ENCODE assay signal across 21 mouse cellular contexts in the genomic region with DNA sequence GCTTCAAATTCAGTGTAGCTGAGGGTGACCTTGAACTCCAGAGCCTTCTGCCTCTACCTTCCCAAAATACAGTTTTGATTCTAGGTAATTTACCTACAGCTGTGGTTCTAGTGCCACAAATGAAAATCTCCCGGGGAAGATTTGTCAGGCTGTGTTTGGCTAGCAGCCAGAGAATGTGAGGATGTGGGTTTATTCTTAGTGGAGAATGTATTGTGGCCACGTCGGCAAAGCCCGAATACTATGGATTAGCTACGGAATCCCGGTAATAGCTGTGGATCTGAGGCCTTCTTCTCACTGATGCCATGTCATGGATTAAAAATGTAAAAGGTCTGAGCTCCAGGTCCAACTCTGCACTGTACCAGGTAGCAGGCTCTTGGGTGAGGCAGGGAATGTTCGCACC.
"Had no signal": no experiment of that assay in that cellular context is flagged by ENCODE, and none has a peak within 500 bp of the region (broad histone marks: within the 10 kb centered on the region; RNA-seq: fewer than 3 reads in every experiment).

No protein-coding gene starts in this region.

- DNase-seq: kidney, adult 11 months; kidney, adult 8-10 months; kidney, postnatal 10 days; kidney, postnatal 36 days; layer of hippocampus, postnatal 36 days; left cerebral cortex, postnatal 4 days; liver, postnatal 0 days; lung, postnatal 10 days; lung, postnatal 4 days; thymus, postnatal 36 days had no signal

- H3K9me3 ChIP-seq: kidney, embryonic 15.5 days; limb, embryonic 12.5 days; limb, embryonic 15.5 days; lung, embryonic 15.5 days; midbrain, embryonic 12.5 days; neural tube, embryonic 13.5 days had no signal

- H3K4me3 ChIP-seq: kidney, embryonic 15.5 days; left cerebral cortex, adult 2 months; limb, embryonic 12.5 days; limb, embryonic 15.5 days; lung, embryonic 15.5 days; midbrain, embryonic 12.5 days; myocyte; neural tube, embryonic 13.5 days had no signal

- H3K36me3 ChIP-seq: kidney, embryonic 15.5 days; limb, embryonic 12.5 days; limb, embryonic 15.5 days; lung, embryonic 15.5 days; midbrain, embryonic 12.5 days; neural tube, embryonic 13.5 days had no signal

- ATAC-seq: liver, postnatal 0 days; midbrain, embryonic 16.5 days had no signal

- H3K9ac ChIP-seq: kidney, embryonic 15.5 days; limb, embryonic 12.5 days; limb, embryonic 15.5 days; liver, embryonic 14.5 days; liver, postnatal 0 days; lung, embryonic 15.5 days; midbrain, embryonic 12.5 days; neural tube, embryonic 13.5 days had no signal

- H3K27me3 ChIP-seq: kidney, embryonic 15.5 days; limb, embryonic 12.5 days; limb, embryonic 15.5 days; lung, embryonic 15.5 days; midbrain, embryonic 12.5 days; neural tube, embryonic 13.5 days had no signal

- H3K4me2 ChIP-seq: kidney, embryonic 15.5 days; limb, embryonic 12.5 days; limb, embryonic 15.5 days; liver, embryonic 11.5 days; lung, embryonic 15.5 days; midbrain, embryonic 12.5 days; neural tube, embryonic 13.5 days had no signal

- H3K27ac ChIP-seq: kidney, embryonic 15.5 days; left cerebral cortex, adult 2 months; limb, embryonic 12.5 days; limb, embryonic 15.5 days; liver, embryonic 14.5 days; lung, embryonic 15.5 days; midbrain, embryonic 12.5 days; neural tube, embryonic 13.5 days had no signal

- H3K4me1 ChIP-seq: limb, embryonic 12.5 days; limb, embryonic 15.5 days; lung, embryonic 15.5 days; midbrain, embryonic 12.5 days had no signal
